Mouse (Mus musculus): Measurements from ENCODE around the gene Trpc3. TPM values are rescaled to one million over a fixed set of nuclear protein-coding genes. Genes with fewer than 3 reads are reported as not detected.

The Trpc3 gene
- polyA plus RNA-seq, 1 experiment from 2014 or later: 3.5 TPM

- peak overlapping the region; percentile 97 for H3K27ac ChIP-seq (replicated peaks)
- peak overlapping the region; percentile 99 for H3K4me3 ChIP-seq
- peaks cover 17% of the 10 kb centered on the region for H3K4me1 ChIP-seq
- WGBS: under 1% methylated on average over 46 of the region's 46 CpGs
- no peaks in the 10 kb centered on the region for H3K9me3 ChIP-seq
- no peaks in the 10 kb centered on the region for H3K27me3 ChIP-seq (replicated peaks; ENCODE audit: low read depth, poor library complexity, severe bottlenecking)
- H3K36me3 ChIP-seq (replicated peaks): peaks cover 42% of the 10 kb centered on the region
- no peak for DNase-seq (ENCODE audit: low spot score)
Observed at GRCm38 (mm10) chr3:36571361-36571826, 118.6 kb downstream of the Trpc3 start.

Other genes starting within 250 kb of the Trpc3 start
- 104 and 116 TPM in 2 replicates for gene Anxa5, start 214.3 kb downstream of the Trpc3 start, polyA plus RNA-seq (2016; fragmentation: Nextera tagmentation; extraction: Ambion mirVana)
- gene 1810062G17Rik, start 214.2 kb downstream of the Trpc3 start, polyA plus RNA-seq (2016; fragmentation: Nextera tagmentation; extraction: Ambion mirVana): 0.39 and 0.78 TPM in 2 replicates
- not detected in 2 replicates for gene Gm11549, start 168.4 kb downstream of the Trpc3 start, polyA plus RNA-seq (2016; fragmentation: Nextera tagmentation; extraction: Ambion mirVana)
- gene Exosc9, start 137.6 kb downstream of the Trpc3 start, polyA plus RNA-seq (2016; fragmentation: Nextera tagmentation; extraction: Ambion mirVana): 98.2 and 102 TPM in 2 replicates
- gene Ccna2, start 118.0 kb downstream of the Trpc3 start, polyA plus RNA-seq (2016; fragmentation: Nextera tagmentation; extraction: Ambion mirVana): 225 and 229 TPM in 2 replicates
- 16.2 and 17.5 TPM in 2 replicates for gene Bbs7, start 76.7 kb downstream of the Trpc3 start, polyA plus RNA-seq (2016; fragmentation: Nextera tagmentation; extraction: Ambion mirVana)
- 31.8 and 35.0 TPM in 2 replicates for gene 4932438A13Rik, start 172.9 kb upstream of the Trpc3 start, polyA plus RNA-seq (2016; fragmentation: Nextera tagmentation; extraction: Ambion mirVana)